20 mouse cellular contexts compared by ENCODE assay signal in genomic region chr14:118193001-118193628, GRCm38 (mm10). TPM values are rescaled to one million over a fixed set of nuclear protein-coding genes. Genes with fewer than 3 reads are reported as not detected.
DNase-seq lines count a peak whose midpoint lies in the region; ATAC-seq and TF ChIP-seq lines count a peak whose summit lies in the region.
"Had no signal": no experiment of that assay in that cellular context is flagged by ENCODE, and none has a peak within 500 bp of the region (broad histone marks: within the 10 kb centered on the region; RNA-seq: fewer than 3 reads in every experiment).

No protein-coding gene starts in this region.

- H3K4me3 ChIP-seq in heart, adult 2 months = no peak overlapping the region
- no peak overlapping the region for H3K4me3 ChIP-seq in lung, postnatal 0 days (ENCODE audit: low read depth, low read length)
- peak overlapping the region; percentile 37; the same call in 1 of the 2 replicates for H3K4me3 ChIP-seq in midbrain, embryonic 10.5 days
- H3K4me3 ChIP-seq in stomach, postnatal 0 days (ENCODE audit: low read depth, low read length) = no peak overlapping the region
- H3K4me3 ChIP-seq: erythroblast, embryonic 14.5 days; heart, embryonic 12.5 days; hindbrain, embryonic 15.5 days; neural tube, embryonic 12.5 days had no signal

- WGBS in heart, adult 2 months = 64% methylated on average over 10 of the region's 10 CpGs
- 57% methylated on average over 10 of the region's 10 CpGs for WGBS in lung, postnatal 0 days
- WGBS in midbrain, embryonic 10.5 days = 21% methylated on average over 10 of the region's 10 CpGs
- WGBS in stomach, postnatal 0 days = 49% methylated on average over 10 of the region's 10 CpGs

- no peak for TF ChIP-seq EP300 in heart, adult 2 months (IDR thresholded peaks at IDR 0.05; ENCODE audit: insufficient read depth, low read depth, low read length)
- TF ChIP-seq EP300 in lung, postnatal 0 days (IDR thresholded peaks at IDR 0.05) = no peak
- no peak for TF ChIP-seq EP300 in stomach, postnatal 0 days (optimal IDR thresholded peaks at IDR 0.05)

- H3K4me1 ChIP-seq in heart, adult 2 months (ENCODE audit: control insufficient read depth, insufficient read depth, low read length) = no peaks in the 10 kb centered on the region
- no peaks in the 10 kb centered on the region for H3K4me1 ChIP-seq in lung, postnatal 0 days (ENCODE audit: insufficient read depth, low read depth, low read length)
- peaks cover 36% of the 10 kb centered on the region for H3K4me1 ChIP-seq in midbrain, embryonic 10.5 days
- no peaks in the 10 kb centered on the region for H3K4me1 ChIP-seq in stomach, postnatal 0 days (replicated peaks; ENCODE audit: control insufficient read depth, insufficient read depth)
- H3K4me1 ChIP-seq: heart, embryonic 12.5 days; hindbrain, embryonic 15.5 days; neural tube, embryonic 12.5 days had no signal

- H3K9ac ChIP-seq in heart, adult 2 months (ENCODE audit: low read depth, low read length) = no peak overlapping the region
- H3K9ac ChIP-seq in lung, postnatal 0 days (replicated peaks; ENCODE audit: low read depth) = no peak overlapping the region
- no peak overlapping the region for H3K9ac ChIP-seq in stomach, postnatal 0 days (ENCODE audit: low read length)
- H3K9ac ChIP-seq: heart, embryonic 12.5 days; hindbrain, embryonic 15.5 days; neural tube, embryonic 12.5 days had no signal

- ATAC-seq in lung, postnatal 0 days = no peak
- ATAC-seq in stomach, postnatal 0 days (ENCODE audit: low FRiP score, low TSS enrichment) = no peak

- no peaks in the 10 kb centered on the region for H3K79me2 ChIP-seq in heart, adult 2 months (replicated peaks; ENCODE audit: control insufficient read depth, insufficient read depth, low read length)

- peak; percentile 35 for DNase-seq in heart, adult 11 months
- no peak for DNase-seq in heart, adult 2 months
- DNase-seq in lung, postnatal 0 days (ENCODE audit: low spot score) = peak; percentile 16
- no peak for DNase-seq in lung, postnatal 36 days
- DNase-seq in midbrain, embryonic 10.5 days (ENCODE audit: low spot score) = no peak
- DNase-seq in stomach, postnatal 0 days (ENCODE audit: low spot score) = no peak
- DNase-seq in neural tube, embryonic 10.5 days (ENCODE audit: extremely low spot score, low spot score) = no peak
- no peak for DNase-seq in cerebellum, postnatal 14 days
- DNase-seq: adrenal gland, postnatal 25 days; cerebellum, postnatal 10 days; kidney, adult 18-20 months; kidney, postnatal 25 days; right cerebral cortex, postnatal 14 days had no signal

- no peaks in the 10 kb centered on the region for H3K36me3 ChIP-seq in heart, adult 2 months (ENCODE audit: control insufficient read depth, insufficient read depth, low read length)
- no peaks in the 10 kb centered on the region for H3K36me3 ChIP-seq in lung, postnatal 0 days (ENCODE audit: insufficient read depth, low read length)
- no peaks in the 10 kb centered on the region for H3K36me3 ChIP-seq in midbrain, embryonic 10.5 days
- H3K36me3 ChIP-seq in stomach, postnatal 0 days (ENCODE audit: control insufficient read depth, insufficient read depth, low read length) = no peaks in the 10 kb centered on the region
- H3K36me3 ChIP-seq: heart, embryonic 12.5 days; hindbrain, embryonic 15.5 days; neural tube, embryonic 12.5 days had no signal

- TF ChIP-seq POLR2A in heart, adult 2 months (IDR thresholded peaks at IDR 0.05; ENCODE audit: insufficient read depth, low read depth, low read length) = no peak

- intact Hi-C loops in heart, adult 2 months (cut with DNase I) = no loop called here

- H3K27me3 ChIP-seq in heart, adult 2 months (ENCODE audit: control insufficient read depth, insufficient read depth, low read length) = 0 out of 2 replicates have a peak, but pooled peaks cover 2% of the 10 kb centered on the region
- 0 out of 2 replicates have a peak, but pooled peaks cover 3% of the 10 kb centered on the region for H3K27me3 ChIP-seq in lung, postnatal 0 days (replicated peaks; ENCODE audit: insufficient read depth, low read length)
- peaks cover 54% of the 10 kb centered on the region for H3K27me3 ChIP-seq in midbrain, embryonic 10.5 days (ENCODE audit: low read depth, poor library complexity, severe bottlenecking)
- H3K27me3 ChIP-seq in stomach, postnatal 0 days (ENCODE audit: control insufficient read depth, insufficient read depth, low read length) = no peaks in the 10 kb centered on the region
- H3K27me3 ChIP-seq: hindbrain, embryonic 15.5 days; neural tube, embryonic 12.5 days had no signal

- no peak overlapping the region for H3K27ac ChIP-seq in heart, adult 2 months
- H3K27ac ChIP-seq in lung, postnatal 0 days (ENCODE audit: low read length) = no peak overlapping the region
- peak overlapping the region; percentile 78 for H3K27ac ChIP-seq in midbrain, embryonic 10.5 days (replicated peaks)
- no peak overlapping the region for H3K27ac ChIP-seq in stomach, postnatal 0 days (replicated peaks)
- H3K27ac ChIP-seq: hindbrain, embryonic 15.5 days; neural tube, embryonic 12.5 days had no signal

- no peak overlapping the region for H3K4me2 ChIP-seq in lung, postnatal 0 days (replicated peaks; ENCODE audit: low read depth, low read length)
- H3K4me2 ChIP-seq in stomach, postnatal 0 days (replicated peaks; ENCODE audit: low read depth) = no peak overlapping the region
- H3K4me2 ChIP-seq: heart, embryonic 12.5 days; hindbrain, embryonic 15.5 days; neural tube, embryonic 12.5 days had no signal

- no peaks in the 10 kb centered on the region for H3K9me3 ChIP-seq in lung, postnatal 0 days (ENCODE audit: low read length)
- no peaks in the 10 kb centered on the region for H3K9me3 ChIP-seq in midbrain, embryonic 10.5 days (replicated peaks)
- H3K9me3 ChIP-seq in stomach, postnatal 0 days (ENCODE audit: control insufficient read depth, low read length) = no peaks in the 10 kb centered on the region
- H3K9me3 ChIP-seq: heart, embryonic 12.5 days; hindbrain, embryonic 15.5 days; neural tube, embryonic 12.5 days had no signal

- TF ChIP-seq CTCF in heart, adult 2 months (IDR thresholded peaks at IDR 0.05) = no peak
- no peak for TF ChIP-seq CTCF in lung, postnatal 0 days (IDR thresholded peaks at IDR 0.05)
- peak; percentile 43; the same call in 1 of the 2 replicates for TF ChIP-seq CTCF in stomach, postnatal 0 days (IDR thresholded peaks at IDR 0.05; ENCODE audit: low read depth)

RNA-seq across cellular contexts. Expression of gene Sox21, which starts 43.7 kb away (rescaled TPM):
- not detected for total RNA-seq in heart, adult 2 months (2021)
- polyA plus RNA-seq in heart, adult 2 months (2012; rRNA removed) = 0.21 TPM in 1 of 2 replicates, not detected in the other
- 0.11 and 0.14 TPM in 2 replicates for polyA plus RNA-seq in lung, postnatal 0 days (2015; fragmentation: Nextera tagmentation; extraction: Ambion mirVana)
- 11.1 and 12.3 TPM in 2 replicates for polyA plus RNA-seq in midbrain, embryonic 10.5 days (2016; fragmentation: Nextera tagmentation; extraction: Ambion mirVana)
- polyA plus RNA-seq in stomach, postnatal 0 days (2015; fragmentation: Nextera tagmentation; extraction: Ambion mirVana) = 6.8 and 7.9 TPM in 2 replicates
- total RNA-seq: adrenal gland, postnatal 25 days; heart, postnatal 25 days; liver, adult 2 months had no signal
- polyA plus RNA-seq: liver, adult 2 months; spleen, adult 2 months had no signal

RNA-seq across cellular contexts. Expression of gene Gpr180, which starts 56.2 kb away (rescaled TPM):
- 10 to 100 TPM; 19.9 TPM for total RNA-seq in heart, adult 2 months (2021)
- polyA plus RNA-seq in heart, adult 2 months (2012; rRNA removed) = 25.8 and 35.2 TPM in 2 replicates
- 48.8 and 50.9 TPM in 2 replicates for polyA plus RNA-seq in lung, postnatal 0 days (2015; fragmentation: Nextera tagmentation; extraction: Ambion mirVana)
- polyA plus RNA-seq in midbrain, embryonic 10.5 days (2016; fragmentation: Nextera tagmentation; extraction: Ambion mirVana) = 35.8 and 38.5 TPM in 2 replicates
- 38.9 and 40.3 TPM in 2 replicates for polyA plus RNA-seq in stomach, postnatal 0 days (2015; fragmentation: Nextera tagmentation; extraction: Ambion mirVana)

Comparison
In these comparisons a context has a peak if more than half of its experiments do, and no peak if none do; other contexts are left out.
1. DNase-seq: peak in heart, adult 11 months (single experiment) and lung, postnatal 0 days (single experiment); none in heart, adult 2 months (0 of 2), lung, postnatal 36 days (single experiment), midbrain, embryonic 10.5 days (single experiment), stomach, postnatal 0 days (single experiment), neural tube, embryonic 10.5 days (single experiment) and cerebellum, postnatal 14 days (0 of 2).